Mouse (Mus musculus) large intestine, adult 2 months (tissue): ENCODE measurements around the gene Grk5. TPM values are rescaled to one million over a fixed set of nuclear protein-coding genes. Genes with fewer than 3 reads are reported as not detected.

ENCODE experiments used
- DNase-seq: peaks from one replicate; pipeline ENCODE4 v3.0.0-alpha.2; 2012; ENCODE audit warnings: low read depth, low spot score
- WGBS: fragments of 180-500 bp; shearing (Covaris S2); methylation state at CpG from one replicate; pipeline ENCODE4 v1.1.7; 2018; 5-methylcytosine and 5-hydroxymethylcytosine counted together
- polyA plus RNA-seq: library from polyadenylated mRNA; depleted of rRNA; stranded (reverse); fragments of >200 nt; gene quantifications from 2 replicates; pipeline ENCODE4 v1.2.3, GENCODE M21; 2012; rRNA removed

The Grk5 gene
- polyA plus RNA-seq, 1 experiment, result 1.6 TPM

DNA sequence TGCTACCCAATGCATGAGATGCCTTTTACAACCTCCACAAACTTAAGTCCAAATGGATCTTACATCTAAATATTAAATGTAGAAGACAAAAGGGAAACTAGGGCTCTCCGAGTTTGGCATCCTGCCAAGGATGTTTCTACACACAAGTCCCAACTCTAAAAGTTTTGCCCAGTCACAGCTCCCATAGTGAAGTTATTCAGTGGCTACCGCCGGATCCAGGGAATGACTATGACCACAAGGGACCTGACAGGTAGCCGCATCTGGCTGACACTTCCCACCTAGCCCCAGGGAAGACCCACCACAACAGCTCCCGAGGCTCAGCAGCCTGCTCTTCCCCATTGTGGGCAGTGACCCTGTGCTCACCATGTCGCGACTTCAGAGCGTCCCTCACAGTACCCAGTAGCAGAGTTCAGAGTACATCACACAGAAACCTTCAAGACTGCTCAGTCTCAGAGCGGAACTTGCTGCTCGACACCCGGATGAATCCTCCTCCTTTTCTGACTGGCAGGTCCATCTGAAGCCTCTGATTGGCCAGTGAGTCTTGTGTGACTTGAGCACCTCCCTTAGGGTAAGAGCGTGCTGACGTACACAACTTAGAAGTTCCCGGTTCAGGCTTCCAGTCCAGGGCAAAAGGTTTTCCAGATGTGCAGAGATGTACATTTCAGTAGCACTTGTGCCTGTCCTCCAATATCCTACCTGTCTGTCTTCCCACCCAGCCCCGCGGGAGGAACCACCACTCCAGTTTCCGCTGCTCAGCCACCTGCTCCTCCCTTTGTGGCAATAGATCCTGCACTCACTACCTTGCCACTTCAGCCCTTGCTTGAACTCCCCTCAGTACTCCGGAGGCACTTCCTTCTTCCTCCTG, 251.0 kb downstream of the Grk5 start, which contains the start of gene Zfp950:
Zfp950 (minus strand) TSS at position 499 of the 865 bp plus-strand sequence.
- WGBS, result 2% methylated on average over 18 of the region's 18 CpGs
- peak; percentile 95 for DNase-seq

DNA sequence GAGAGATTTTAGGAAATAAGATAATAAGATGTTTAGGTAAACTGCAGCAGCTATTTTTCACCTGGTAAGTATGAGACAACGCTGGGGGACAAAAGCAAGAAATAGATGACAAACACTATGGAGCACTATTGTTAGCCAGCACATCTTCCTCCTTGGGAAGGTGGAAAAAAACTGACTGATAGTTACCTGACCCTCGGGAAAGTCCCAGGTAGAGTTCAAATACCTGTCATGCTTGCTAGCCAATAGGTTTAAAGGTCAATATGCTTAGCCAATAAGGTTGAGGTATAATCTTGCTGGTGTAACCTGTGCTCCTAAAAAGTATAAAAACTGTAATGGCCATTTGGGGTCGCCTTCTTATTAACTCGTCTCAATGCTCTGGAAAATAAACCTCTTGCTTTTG, 251.8 kb downstream of the Grk5 start:
- 28% methylated on average over 4 of the region's 4 CpGs for WGBS

More for the DNA sequence above, 251.8 kb downstream of the Grk5 start:
- DNase-seq, result no peak

Other genes starting within 250 kb of the Grk5 start
- gene Nanos1, start 133.8 kb upstream of the Grk5 start, polyA plus RNA-seq, result 0.35 and 0.40 TPM in 2 replicates
- gene Eif3a, start 99.1 kb upstream of the Grk5 start, polyA plus RNA-seq, result 17.2 and 28.0 TPM in 2 replicates
- 7.0 and 8.5 TPM in 2 replicates for gene Fam45a, start 78.2 kb upstream of the Grk5 start, polyA plus RNA-seq
- 0.24 and 0.33 TPM in 2 replicates for gene Sfxn4, start 28.3 kb upstream of the Grk5 start, polyA plus RNA-seq
- 120 and 121 TPM in 2 replicates for gene Prdx3, start 15.2 kb upstream of the Grk5 start, polyA plus RNA-seq